Mouse (Mus musculus) heart, postnatal 0 days (tissue): ENCODE measurements around the gene Amigo1.

ENCODE experiments used
- CTCF ChIP-seq: IDR thresholded peaks from 2 replicates; pipeline ENCODE4 v1.5.1; 2016; ENCODE audit warnings: antibody characterized with exemption, control low read depth, low read depth
- EP300 ChIP-seq: IDR thresholded peaks from 2 replicates; pipeline ENCODE4 v1.6.1; 2016; ENCODE audit warnings: antibody characterized with exemption, low read depth

GRCm38 (mm10) chr3:108202506-108202905, 16.4 kb downstream of the Amigo1 start:
- TF ChIP-seq CTCF: no peak
- no peak for TF ChIP-seq EP300
